Mouse (Mus musculus) C2C12 (cell line): ENCODE results near the gene Tnfrsf13c.

Source experiments
- CTCF ChIP-seq: IDR thresholded peaks from one replicate; pipeline ENCODE4 v1.5.1; 2011; ENCODE audit not compliant: control insufficient read depth, insufficient read depth, insufficient read length
- MYOD1 ChIP-seq: IDR thresholded peaks from one replicate; pipeline ENCODE4 v1.6.1; 2011; ENCODE audit warnings: low read depth; ENCODE audit not compliant: control insufficient read depth, insufficient read length
- USF1 ChIP-seq: IDR thresholded peaks from one replicate; pipeline ENCODE4 v1.6.1; 2011; ENCODE audit warnings: low read depth, mild to moderate bottlenecking, control low read depth, moderate library complexity

GRCm38 (mm10) chr15:82215332-82216046, 8.7 kb downstream of the Tnfrsf13c start:
- no peak for TF ChIP-seq USF1
- no peak for TF ChIP-seq CTCF
- no peak for TF ChIP-seq MYOD1
